Mouse (Mus musculus) heart, embryonic 10.5 days (tissue): Measurements from ENCODE around the gene Stat6. TPM values are rescaled to one million over a fixed set of nuclear protein-coding genes. Genes with fewer than 3 reads are reported as not detected.

Source experiments
- DNase-seq: peaks from one replicate; pipeline ENCODE4 v3.0.0-alpha.2; 2017; ENCODE audit warnings: low spot score
- H3K27ac ChIP-seq: fragments of 300-500 bp; sonication (generic); 2 replicates; pipeline ENCODE4 v1.5.1; 2016; ENCODE audit warnings: mild to moderate bottlenecking
- H3K27me3 ChIP-seq: fragments of 300-500 bp; sonication (generic); 2 replicates; pipeline ENCODE4 v1.6.1; 2016; ENCODE audit warnings: mild to moderate bottlenecking; ENCODE audit not compliant: poor library complexity, insufficient read depth, severe bottlenecking
- H3K36me3 ChIP-seq: fragments of 300-500 bp; sonication (generic); 2 replicates; pipeline ENCODE4 v1.6.1; 2016; ENCODE audit warnings: mild to moderate bottlenecking, moderate library complexity
- H3K4me1 ChIP-seq: fragments of 300-500 bp; sonication (generic); 2 replicates; pipeline ENCODE4 v1.6.1; 2016; ENCODE audit warnings: mild to moderate bottlenecking
- H3K4me3 ChIP-seq: fragments of 300-500 bp; sonication (generic); 2 replicates; pipeline ENCODE4 v1.5.1; 2016; ENCODE audit warnings: mild to moderate bottlenecking, moderate library complexity
- H3K9me3 ChIP-seq: fragments of 300-500 bp; sonication (generic); 2 replicates; pipeline ENCODE4 v1.6.1; 2016; ENCODE audit warnings: mild to moderate bottlenecking, moderate library complexity
- WGBS: fragments of 180-500 bp; shearing (Covaris S2); methylation state at CpG from one replicate; pipeline ENCODE4 v1.1.7; 2016; 5-methylcytosine and 5-hydroxymethylcytosine counted together
- polyA plus RNA-seq: library from polyadenylated mRNA; unstranded; fragments of >200 nt; fragmentation: Nextera tagmentation; extraction: Ambion mirVana; gene quantifications from 2 replicates; pipeline ENCODE4 v1.2.1, GENCODE M21; 2016

Stat6 gene
- 22.5 and 28.1 TPM in 2 replicates for polyA plus RNA-seq

DNA sequence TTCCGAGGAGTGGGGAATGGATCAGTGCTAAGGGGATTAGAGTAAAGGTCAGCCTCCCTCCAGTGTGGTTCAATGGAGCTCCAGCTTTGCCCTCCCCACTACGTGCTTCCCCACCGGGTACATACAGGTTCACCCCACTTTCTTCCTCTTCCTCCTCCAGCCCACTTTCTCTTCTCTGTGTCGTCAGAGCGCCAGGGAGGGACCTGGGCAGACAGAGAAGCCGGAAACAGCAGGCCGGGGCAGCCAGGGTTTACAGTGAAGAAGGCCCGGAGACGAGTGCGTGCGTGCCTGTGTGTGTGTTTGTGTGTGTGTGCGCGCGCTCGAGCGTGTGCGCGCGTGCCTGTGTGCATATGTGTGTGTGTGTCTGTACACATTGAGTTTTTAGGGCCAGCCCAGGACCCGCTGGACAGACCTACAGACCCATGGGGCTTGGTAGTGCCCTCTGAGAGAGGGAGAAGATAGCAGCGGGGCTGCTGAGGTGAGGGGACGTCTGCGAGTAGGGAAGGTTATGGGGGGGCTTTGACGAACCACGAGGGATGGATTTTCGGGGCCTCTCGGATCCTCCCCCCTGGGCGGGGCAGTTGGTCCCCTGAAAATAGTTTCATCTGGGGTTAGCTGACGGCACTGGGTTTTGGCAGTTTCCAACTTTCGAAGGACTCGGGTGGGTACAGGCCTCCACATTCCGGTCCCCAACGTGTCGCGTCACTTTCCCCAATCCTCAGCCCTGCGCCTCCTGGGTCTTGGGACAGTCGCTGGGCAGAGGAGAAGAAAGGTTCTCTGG, at the start of gene Stat6:
TSS of gene Stat6 (plus strand) at position 215 of the 781 bp plus-strand sequence.
- peaks cover 13% of the 10 kb centered on the region; the same call in 1 of the 2 replicates for H3K36me3 ChIP-seq
- 3% methylated on average over 37 of the region's 37 CpGs for WGBS
- peak within 1 kb of the TSS; percentile 72 for H3K4me3 ChIP-seq

DNA sequence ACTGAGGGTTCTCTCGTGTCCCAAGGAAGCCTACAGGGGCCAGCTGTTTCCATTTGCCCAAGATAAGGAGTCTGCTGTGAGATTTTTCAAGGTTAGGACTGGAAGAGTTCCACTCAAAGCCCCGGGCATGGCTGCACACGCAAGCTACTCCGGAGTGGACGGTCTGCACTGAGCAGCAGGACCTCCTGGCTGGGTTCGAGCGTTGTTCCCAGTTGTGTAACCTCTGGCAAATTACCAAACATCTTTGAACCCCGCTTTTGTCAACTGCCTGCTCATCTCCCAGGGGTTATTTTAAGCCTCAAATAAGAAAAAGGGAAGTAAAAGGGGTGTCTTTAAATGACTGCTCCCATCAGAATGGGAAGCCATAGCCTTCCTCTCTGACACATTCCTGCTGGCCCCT, 48.4 kb upstream of the Stat6 start:
- WGBS, result 76% methylated on average over 8 of the region's 8 CpGs

More for the DNA sequence above, at the start of gene Stat6:
- peak; percentile 89 for DNase-seq
- no peaks in the 10 kb centered on the region for H3K9me3 ChIP-seq
- H3K4me1 ChIP-seq, result peaks cover 27% of the 10 kb centered on the region
- H3K27me3 ChIP-seq, result no peaks in the 10 kb centered on the region
- H3K27ac ChIP-seq, result peak within 1 kb of the TSS; percentile 93

GRCm38 (mm10) chr10:127594930-127595715, 47.7 kb upstream of the Stat6 start:
- H3K4me1 ChIP-seq, result peaks cover 97% of the 10 kb centered on the region

More for the DNA sequence above, 48.4 kb upstream of the Stat6 start:
- no peak for DNase-seq
- Histone ChIP-seq H3K4me3 (no peak overlapping the region), H3K9me3 (no peaks in the 10 kb centered on the region), H3K27me3 (no peaks in the 10 kb centered on the region), H3K36me3 (peaks cover 53% of the 10 kb centered on the region), H3K4me1 (peaks cover 90% of the 10 kb centered on the region), H3K27ac (no peak overlapping the region)

GRCm38 (mm10) chr10:127596321-127596941, 46.4 kb upstream of the Stat6 start:
- 37% methylated on average over 7 of the region's 7 CpGs for WGBS
- H3K36me3 ChIP-seq, result peaks cover 34% of the 10 kb centered on the region

More at GRCm38 (mm10) chr10:127594930-127595715, 47.7 kb upstream of the Stat6 start:
- Histone ChIP-seq H3K9me3 (no peaks in the 10 kb centered on the region), H3K27me3 (no peaks in the 10 kb centered on the region), H3K27ac (no peak overlapping the region; the same call in 1 of the 2 replicates), H3K36me3 (peaks cover 46% of the 10 kb centered on the region), H3K4me3 (no peak overlapping the region)
- 72% methylated on average over 30 of the region's 30 CpGs for WGBS
- DNase-seq, result no peak

GRCm38 (mm10) chr10:127597311-127597901, 45.4 kb upstream of the Stat6 start:
- H3K4me1 ChIP-seq, result peaks cover 86% of the 10 kb centered on the region
- H3K27me3 ChIP-seq, result no peaks in the 10 kb centered on the region
- H3K9me3 ChIP-seq, result no peaks in the 10 kb centered on the region
- H3K27ac ChIP-seq, result peak overlapping the region; percentile 75; the same call in 1 of the 2 replicates
- DNase-seq, result no peak
- H3K36me3 ChIP-seq, result peaks cover 33% of the 10 kb centered on the region
- WGBS, result 72% methylated on average over 5 of the region's 5 CpGs
- H3K4me3 ChIP-seq, result no peak overlapping the region

More at GRCm38 (mm10) chr10:127596321-127596941, 46.4 kb upstream of the Stat6 start:
- no peaks in the 10 kb centered on the region for H3K27me3 ChIP-seq
- peak overlapping the region; percentile 75 for H3K27ac ChIP-seq
- DNase-seq, result no peak
- no peaks in the 10 kb centered on the region for H3K9me3 ChIP-seq
- H3K4me1 ChIP-seq, result peaks cover 95% of the 10 kb centered on the region
- peak overlapping the region; percentile 15; the same call in 1 of the 2 replicates for H3K4me3 ChIP-seq

DNA sequence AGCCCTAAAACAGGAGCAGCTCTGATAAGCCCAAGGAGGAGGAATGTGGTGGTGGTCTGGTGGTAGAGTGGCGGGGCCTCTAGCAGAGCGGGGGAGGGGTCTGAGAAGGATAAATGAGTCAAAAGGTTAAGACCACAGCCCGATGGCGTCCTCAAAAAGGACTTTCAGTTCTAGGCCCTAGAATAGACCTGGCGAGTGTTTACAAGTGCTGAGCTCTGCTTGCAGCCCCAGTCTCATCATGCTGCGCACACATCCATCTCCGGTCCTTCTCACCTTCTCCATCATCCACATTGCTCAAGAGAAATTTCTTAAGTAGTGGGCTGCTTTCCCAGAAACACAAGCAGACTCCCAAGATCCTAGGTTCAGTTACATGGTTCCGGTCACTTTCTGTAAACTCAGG, 44.2 kb upstream of the Stat6 start:
- Histone ChIP-seq H3K4me3 (no peak overlapping the region), H3K4me1 (peaks cover 84% of the 10 kb centered on the region), H3K36me3 (peaks cover 34% of the 10 kb centered on the region), H3K27ac (peak overlapping the region; percentile 75), H3K9me3 (no peaks in the 10 kb centered on the region), H3K27me3 (no peaks in the 10 kb centered on the region)
- 33% methylated on average over 8 of the region's 8 CpGs for WGBS
- no peak for DNase-seq

DNA sequence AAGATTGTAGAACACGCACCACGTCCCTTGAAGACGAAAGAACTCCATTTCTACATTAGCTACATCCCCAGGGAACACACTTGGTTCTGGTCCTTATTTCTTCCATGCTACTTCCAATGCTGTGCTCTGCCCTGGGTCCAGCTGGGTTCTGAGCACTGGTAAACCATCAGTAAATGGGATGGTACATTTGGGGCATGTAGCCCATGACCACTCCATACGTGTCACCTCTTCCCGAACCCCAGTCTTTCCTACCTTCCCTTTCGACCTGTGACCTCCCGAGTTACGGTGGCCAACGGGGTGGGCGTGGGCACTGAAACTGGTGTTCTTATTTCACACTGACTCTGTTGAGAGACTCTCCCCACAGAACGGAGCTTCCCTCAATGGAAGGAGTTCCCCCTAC, 43.5 kb upstream of the Stat6 start:
- DNase-seq, result no peak
- peak overlapping the region; percentile 75; the same call in 1 of the 2 replicates for H3K27ac ChIP-seq
- peaks cover 34% of the 10 kb centered on the region for H3K36me3 ChIP-seq
- no peaks in the 10 kb centered on the region for H3K27me3 ChIP-seq
- no peaks in the 10 kb centered on the region for H3K9me3 ChIP-seq
- peaks cover 85% of the 10 kb centered on the region for H3K4me1 ChIP-seq
- WGBS, result 87% methylated on average over 11 of the region's 11 CpGs
- no peak overlapping the region for H3K4me3 ChIP-seq

DNA sequence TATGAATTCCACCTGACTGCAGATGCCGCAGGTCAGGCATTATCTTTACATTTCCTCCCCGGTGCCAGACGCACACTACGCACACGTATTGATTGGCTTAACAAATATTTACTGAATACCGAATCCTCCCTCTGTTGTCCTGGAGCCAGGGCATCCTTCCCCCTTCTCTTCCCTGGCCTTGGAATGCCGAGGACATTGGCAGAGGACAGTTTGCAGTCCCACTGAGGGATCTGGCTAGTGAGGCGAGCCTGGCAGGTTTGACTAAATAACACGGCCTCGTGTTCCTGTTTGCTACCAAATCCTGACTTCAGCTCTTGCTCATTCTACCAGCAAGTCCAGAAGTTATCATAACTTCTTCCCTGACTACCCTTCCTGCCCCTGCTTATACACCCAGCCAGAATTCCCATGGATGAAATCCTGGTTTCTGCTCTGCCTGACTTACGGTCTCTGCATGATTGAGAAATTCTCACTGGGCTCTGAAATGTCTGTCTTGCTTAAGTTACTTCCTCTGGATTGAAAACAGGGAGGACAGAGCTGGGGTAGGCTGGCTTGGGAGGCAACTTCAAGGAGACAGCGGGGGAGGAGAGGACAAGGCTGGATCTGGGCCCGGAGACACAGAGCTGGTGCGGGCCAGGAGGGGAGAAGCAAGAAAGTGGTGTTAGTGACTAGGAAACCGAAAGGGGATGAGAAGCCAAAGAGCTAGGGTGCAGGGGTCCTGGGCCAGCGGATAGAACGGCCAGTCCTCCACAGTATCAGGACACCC, 42.8 kb upstream of the Stat6 start:
- no peaks in the 10 kb centered on the region for H3K27me3 ChIP-seq
- H3K4me1 ChIP-seq, result peaks cover 85% of the 10 kb centered on the region
- WGBS, result 53% methylated on average over 17 of the region's 17 CpGs
- no peak overlapping the region for H3K4me3 ChIP-seq
- DNase-seq, result no peak
- peak overlapping the region; percentile 75 for H3K27ac ChIP-seq
- peaks cover 33% of the 10 kb centered on the region for H3K36me3 ChIP-seq
- no peaks in the 10 kb centered on the region for H3K9me3 ChIP-seq

DNA sequence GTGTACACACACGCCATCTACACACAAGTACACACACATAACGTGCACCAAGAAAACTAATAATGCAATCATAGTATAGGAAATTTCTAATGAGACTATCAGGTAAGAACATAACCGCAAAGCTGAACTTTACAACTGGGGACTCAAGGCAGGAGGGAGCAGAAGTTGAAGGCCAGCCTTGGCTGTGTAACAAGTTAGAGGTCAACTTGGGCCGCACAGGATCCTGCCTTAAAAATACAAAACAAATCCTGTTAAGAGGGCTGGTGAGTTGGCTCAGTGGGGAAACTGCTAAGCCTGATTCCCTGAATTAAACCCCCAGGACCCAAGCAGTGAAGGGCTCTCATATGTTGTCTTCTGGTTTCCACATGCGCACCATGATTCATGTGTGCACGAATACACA, 40.6 kb upstream of the Stat6 start:
- Histone ChIP-seq H3K36me3 (peaks cover 47% of the 10 kb centered on the region), H3K27me3 (no peaks in the 10 kb centered on the region), H3K27ac (no peak overlapping the region), H3K4me3 (no peak overlapping the region), H3K9me3 (no peaks in the 10 kb centered on the region), H3K4me1 (peaks cover 66% of the 10 kb centered on the region)
- DNase-seq, result no peak
- WGBS, result 92% methylated on average over 6 of the region's 6 CpGs

DNA sequence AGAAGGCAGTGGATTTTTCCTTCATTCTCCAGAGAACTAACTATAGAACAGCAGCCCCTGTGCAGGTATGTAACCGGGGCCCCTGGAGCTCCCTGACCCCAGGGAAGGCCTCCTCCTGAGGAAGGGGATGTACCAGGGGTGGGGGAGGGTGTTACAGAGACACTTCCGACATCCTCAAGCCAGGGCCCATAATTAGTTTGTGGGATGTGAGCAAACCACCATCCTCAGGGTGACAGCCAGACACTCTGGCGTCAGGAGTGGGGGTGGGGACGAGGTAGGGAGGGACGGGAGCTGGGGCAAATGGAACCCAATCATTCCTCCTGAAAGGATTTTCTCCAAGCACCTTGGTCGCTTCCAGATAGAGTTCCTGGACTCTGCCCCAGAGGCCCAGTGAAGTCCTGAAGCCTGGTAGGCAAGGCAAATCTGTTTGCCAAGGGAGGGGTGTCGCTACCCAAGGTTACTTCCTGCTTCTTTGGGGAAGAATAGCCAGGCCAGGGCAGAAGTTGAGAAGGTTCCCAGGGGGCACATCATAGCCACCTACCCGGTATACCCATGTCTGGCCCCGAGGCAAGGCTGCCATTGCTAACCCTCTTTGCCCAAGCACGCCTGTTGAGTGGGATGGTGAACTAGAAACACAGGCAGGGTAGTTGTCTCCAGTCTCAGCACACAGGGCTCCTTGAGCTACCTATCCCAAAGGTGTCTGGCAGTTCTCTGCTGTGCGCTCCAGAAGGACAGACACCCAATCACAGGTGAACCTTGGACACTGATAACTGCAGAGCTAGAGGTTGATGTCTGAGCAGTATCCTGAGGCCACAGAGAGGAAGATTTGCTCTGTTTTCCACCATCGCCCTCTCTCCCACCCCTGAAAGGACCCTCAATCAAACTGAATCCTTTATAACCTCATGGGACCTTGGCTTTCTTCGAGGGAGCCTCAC, 39.1 kb upstream of the Stat6 start:
- peak overlapping the region; percentile 63 for H3K27ac ChIP-seq
- H3K27me3 ChIP-seq, result no peaks in the 10 kb centered on the region
- DNase-seq, result no peak
- H3K36me3 ChIP-seq, result peaks cover 62% of the 10 kb centered on the region
- peaks cover 51% of the 10 kb centered on the region for H3K4me1 ChIP-seq
- no peak overlapping the region for H3K4me3 ChIP-seq
- no peaks in the 10 kb centered on the region for H3K9me3 ChIP-seq
- WGBS, result 56% methylated on average over 13 of the region's 13 CpGs
